Mouse (Mus musculus) midbrain, embryonic 16.5 days (tissue): ENCODE data around the gene Gnb1l. TPM values are rescaled to one million over a fixed set of nuclear protein-coding genes. Genes with fewer than 3 reads are reported as not detected.

Source experiments
- ATAC-seq: fragments of 200-750 bp; cut with Nextera tagmentation; 2 replicates; pipeline ENCODE4 v1.8.0; 2017; ENCODE audit warnings: moderate TSS enrichment
- H3K27ac ChIP-seq: fragments of 300-500 bp; sonication (generic); 2 replicates; pipeline ENCODE4 v1.5.1; 2014; ENCODE audit warnings: mild to moderate bottlenecking, low read length, mixed read lengths
- H3K27me3 ChIP-seq: fragments of 300-500 bp; sonication (generic); 2 replicates; pipeline ENCODE4 v1.6.1; 2014; ENCODE audit warnings: low read depth, low read length, mixed read lengths; ENCODE audit not compliant: control insufficient read depth, insufficient read depth
- H3K36me3 ChIP-seq: fragments of 300-500 bp; sonication (generic); 2 replicates; pipeline ENCODE4 v1.6.1; 2014; ENCODE audit warnings: mild to moderate bottlenecking, low read length, moderate library complexity, mixed read lengths; ENCODE audit not compliant: control insufficient read depth, insufficient read depth
- H3K4me1 ChIP-seq: fragments of 300-500 bp; sonication (generic); 2 replicates; pipeline ENCODE4 v1.6.1; 2014; ENCODE audit warnings: mild to moderate bottlenecking, low read length, mixed read lengths; ENCODE audit not compliant: control insufficient read depth, insufficient read depth
- H3K4me2 ChIP-seq: fragments of 300-500 bp; sonication (generic); 2 replicates; pipeline ENCODE4 v1.6.1; 2014; ENCODE audit warnings: mild to moderate bottlenecking, low read length, mixed read lengths
- H3K4me3 ChIP-seq: fragments of 300-500 bp; sonication (generic); 2 replicates; pipeline ENCODE4 v1.5.1; 2014; ENCODE audit warnings: low read depth, mild to moderate bottlenecking, low read length, moderate library complexity, mixed read lengths
- H3K9ac ChIP-seq: fragments of 300-500 bp; sonication (generic); 2 replicates; pipeline ENCODE4 v1.6.1; 2014; ENCODE audit warnings: low read depth, low read length, mixed read lengths
- H3K9me3 ChIP-seq: fragments of 300-500 bp; sonication (generic); replicated peaks from 2 replicates; pipeline ENCODE4 v1.6.1; 2014; ENCODE audit warnings: mild to moderate bottlenecking, low read length, mixed read lengths; ENCODE audit not compliant: control insufficient read depth, poor library complexity, severe bottlenecking
- WGBS: fragments of 180-500 bp; shearing (Covaris S2); extraction: QIAGEN DNeasy Blood & Tissue Kit; methylation state at CpG from one replicate; pipeline ENCODE4 v1.1.7; 2014; 5-methylcytosine and 5-hydroxymethylcytosine counted together
- polyA plus RNA-seq: library from polyadenylated mRNA; unstranded; fragments of >200 nt; fragmentation: Nextera tagmentation; extraction: Ambion mirVana; gene quantifications from 2 replicates; pipeline ENCODE4 v1.2.1, GENCODE M21; 2015

Gnb1l gene
- polyA plus RNA-seq, 1 experiment from 2014 or later, result 17.6 TPM

- no peaks in the 10 kb centered on the region for H3K36me3 ChIP-seq
- no peaks in the 10 kb centered on the region for H3K9me3 ChIP-seq
- H3K9ac ChIP-seq, result no peak overlapping the region
- H3K27ac ChIP-seq, result no peak overlapping the region
- no peaks in the 10 kb centered on the region for H3K4me1 ChIP-seq
- H3K4me2 ChIP-seq, result no peak overlapping the region
- H3K4me3 ChIP-seq, result no peak overlapping the region
- ATAC-seq, result no peak
- 0 out of 2 replicates have a peak, but pooled peaks cover 3% of the 10 kb centered on the region for H3K27me3 ChIP-seq
- 88% methylated on average over 13 of the region's 13 CpGs for WGBS
These were observed 113.2 kb downstream of the Gnb1l start for GRCm38 (mm10) chr16:18611752-18612151.

DNA sequence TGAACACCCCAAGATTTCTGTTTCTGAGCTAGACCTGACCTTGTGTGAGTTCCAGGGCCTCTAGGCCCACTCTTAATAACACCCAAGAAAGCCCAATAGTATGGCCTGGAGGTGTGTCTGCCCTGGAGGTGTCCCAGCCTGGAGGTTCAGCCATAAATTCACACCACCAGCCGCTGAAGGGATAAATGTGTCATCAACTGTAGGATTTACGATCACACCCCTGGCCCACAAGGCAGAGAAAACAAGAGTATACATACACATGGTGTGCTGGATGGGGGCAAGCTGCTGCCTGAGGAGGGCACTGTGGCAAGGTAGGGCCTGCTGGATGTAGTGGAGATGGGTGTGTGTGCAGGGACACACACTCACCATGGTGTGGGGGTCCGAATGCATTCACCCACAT is 114.8 kb downstream of the Gnb1l start:
- peaks cover 4% of the 10 kb centered on the region; the same call in 1 of the 2 replicates for H3K4me1 ChIP-seq
- no peak overlapping the region for H3K9ac ChIP-seq
- no peaks in the 10 kb centered on the region for H3K36me3 ChIP-seq
- no peak overlapping the region for H3K4me3 ChIP-seq
- no peak overlapping the region for H3K4me2 ChIP-seq
- H3K27me3 ChIP-seq, result peaks cover 4% of the 10 kb centered on the region
- no peaks in the 10 kb centered on the region for H3K9me3 ChIP-seq
- no peak overlapping the region for H3K27ac ChIP-seq
- no peak for ATAC-seq
- 99% methylated on average over 3 of the region's 3 CpGs for WGBS

Other genes starting within 250 kb of the Gnb1l start
- 359 and 384 TPM in 2 replicates for gene Ranbp1, start 250.0 kb upstream of the Gnb1l start, polyA plus RNA-seq
- not detected in 2 replicates for gene Gm49776, start 240.4 kb upstream of the Gnb1l start, polyA plus RNA-seq
- gene Dgcr8, start 209.5 kb upstream of the Gnb1l start, polyA plus RNA-seq, result 31.1 and 32.7 TPM in 2 replicates
- 78.7 and 82.5 TPM in 2 replicates for gene Tango2, start 150.6 kb upstream of the Gnb1l start, polyA plus RNA-seq
- 77.1 and 80.2 TPM in 2 replicates for gene Arvcf, start 150.5 kb upstream of the Gnb1l start, polyA plus RNA-seq
- gene Txnrd2, start 72.3 kb upstream of the Gnb1l start, polyA plus RNA-seq, result 36.6 and 37.0 TPM in 2 replicates
- gene Comt, start 71.9 kb upstream of the Gnb1l start, polyA plus RNA-seq, result 96.6 and 112 TPM in 2 replicates
- gene Rtl10, start 188 bp downstream of the Gnb1l start, polyA plus RNA-seq, result 3.3 and 3.5 TPM in 2 replicates
- 0.33 and 0.66 TPM in 2 replicates for gene Tbx1, start 92.0 kb downstream of the Gnb1l start, polyA plus RNA-seq
- 9.4 and 9.8 TPM in 2 replicates for gene Gp1bb, start 123.7 kb downstream of the Gnb1l start, polyA plus RNA-seq
- gene Gm49601, start 127.7 kb downstream of the Gnb1l start, polyA plus RNA-seq, result 23.3 and 24.6 TPM in 2 replicates
- 240 and 262 TPM in 2 replicates for gene Sept5, start 131.2 kb downstream of the Gnb1l start, polyA plus RNA-seq